Mouse (Mus musculus): Measurements from ENCODE around the gene Papola.

GRCm38 (mm10) chr12:105794896-105795295 is 10.4 kb downstream of the Papola start:
- no peak for TF ChIP-seq CEBPB (IDR thresholded peaks at IDR 0.05; ENCODE audit: low read depth)
- no peak for TF ChIP-seq CTCF (IDR thresholded peaks at IDR 0.05; ENCODE audit: control insufficient read depth, insufficient read depth, insufficient read length)
- no peak for TF ChIP-seq USF1 (IDR thresholded peaks at IDR 0.05; ENCODE audit: low read depth)
- no peak for TF ChIP-seq MAX (IDR thresholded peaks at IDR 0.05)
